Comparison of ENCODE assay signal across 10 mouse cellular contexts in the genomic region with DNA sequence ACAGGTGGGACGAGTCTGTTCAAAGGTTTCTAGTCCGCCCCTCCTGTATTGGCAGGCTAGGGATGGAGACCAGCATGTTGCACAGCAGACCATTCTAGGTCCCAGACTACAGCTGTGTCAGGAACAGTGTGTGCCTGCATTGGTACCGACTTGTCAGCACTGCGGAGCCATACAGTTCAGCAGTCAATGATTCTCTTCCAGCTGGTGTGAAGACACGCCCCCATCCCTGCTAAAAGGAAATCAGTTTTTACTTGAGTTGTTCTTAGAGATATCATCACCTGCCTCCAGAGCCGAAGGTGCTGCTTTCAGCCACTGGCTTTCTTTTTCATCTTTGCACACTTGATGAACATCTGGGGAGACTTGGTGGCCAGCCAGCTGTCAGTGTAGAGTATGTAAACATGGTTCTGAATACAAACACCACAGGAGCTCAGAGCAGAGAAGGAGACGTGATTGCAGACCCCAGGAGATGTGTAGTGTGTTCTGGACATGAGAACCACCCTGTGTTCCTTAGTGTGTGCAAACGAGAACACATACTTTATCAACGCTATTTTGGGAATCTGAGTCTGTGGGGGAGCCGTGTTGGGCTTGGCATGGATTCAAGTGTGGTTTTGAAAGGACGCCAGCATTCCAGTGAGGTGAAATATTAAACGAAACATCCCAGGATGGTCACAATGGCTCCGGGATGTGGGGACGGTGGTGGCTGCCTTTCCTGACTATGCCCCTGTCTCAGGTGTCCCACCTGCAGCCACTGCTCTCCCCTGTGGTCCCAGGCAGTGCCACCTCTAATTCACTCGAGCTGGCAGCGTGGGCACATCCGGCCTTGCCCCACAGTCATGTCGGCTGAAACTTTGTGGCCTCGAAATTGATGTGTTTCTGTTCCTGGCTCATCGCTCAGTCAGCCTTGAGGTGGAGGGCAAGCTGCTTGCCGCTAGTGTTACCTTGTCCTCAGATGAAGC. TPM values are rescaled to one million over a fixed set of nuclear protein-coding genes. Genes with fewer than 3 reads are reported as not detected.
A peak's percentile ranks its signal among the peaks of the same experiment; 100 is the strongest.
DNase-seq lines count a peak whose midpoint lies in the region; ATAC-seq and TF ChIP-seq lines count a peak whose summit lies in the region.
"Had no signal": no experiment of that assay in that cellular context is flagged by ENCODE, and none has a peak within 500 bp of the region (broad histone marks: within the 10 kb centered on the region; RNA-seq: fewer than 3 reads in every experiment).

No protein-coding gene starts in this region.

- no peaks in the 10 kb centered on the region for H3K27me3 ChIP-seq in heart, embryonic 16.5 days (ENCODE audit: control insufficient read depth, insufficient read depth, low read length)
- H3K27me3 ChIP-seq in liver, postnatal 0 days (ENCODE audit: insufficient read depth, low read length): no peaks in the 10 kb centered on the region
- H3K27me3 ChIP-seq: embryonic facial prominence, embryonic 12.5 days; liver, embryonic 13.5 days had no signal

- H3K9ac ChIP-seq in heart, embryonic 16.5 days (ENCODE audit: low read length): peak overlapping the region; percentile 37
- H3K9ac ChIP-seq in liver, postnatal 0 days (replicated peaks): no peak overlapping the region
- H3K9ac ChIP-seq: embryonic facial prominence, embryonic 12.5 days; liver, embryonic 13.5 days had no signal

- peak; percentile 79 for ATAC-seq in heart, embryonic 16.5 days (replicated peaks; ENCODE audit: extremely low read depth, insufficient read depth, low FRiP score)
- ATAC-seq in liver, postnatal 0 days: peak; percentile 48

- no peak for TF ChIP-seq EP300 in liver, postnatal 0 days (IDR thresholded peaks at IDR 0.05; ENCODE audit: low read depth)

- peaks cover 32% of the 10 kb centered on the region for H3K36me3 ChIP-seq in heart, embryonic 16.5 days (ENCODE audit: control insufficient read depth, insufficient read depth)
- peaks cover 35% of the 10 kb centered on the region for H3K36me3 ChIP-seq in liver, postnatal 0 days (replicated peaks; ENCODE audit: insufficient read depth, low read length)

- WGBS in heart, embryonic 16.5 days: 32% methylated on average over 21 of the region's 21 CpGs
- WGBS in liver, postnatal 0 days (ENCODE audit: insufficient replicate concordance): 65% methylated on average over 21 of the region's 21 CpGs

- peak overlapping the region; percentile 42 for H3K4me2 ChIP-seq in heart, embryonic 16.5 days (ENCODE audit: low read depth, low read length)
- peak overlapping the region; percentile 33; the same call in 1 of the 2 replicates for H3K4me2 ChIP-seq in liver, postnatal 0 days (ENCODE audit: low read depth, low read length)
- H3K4me2 ChIP-seq: embryonic facial prominence, embryonic 12.5 days; liver, embryonic 13.5 days had no signal

- DNase-seq in urinary bladder, postnatal 14 days (ENCODE audit: low spot score): peak; percentile 40
- no peak for DNase-seq in urinary bladder, postnatal 10 days (ENCODE audit: low spot score)
- peak; percentile 67 for DNase-seq in liver, postnatal 0 days
- no peak for DNase-seq in embryo, embryonic 11 days
- DNase-seq in left cerebral cortex, postnatal 4 days: no peak
- DNase-seq in left cerebral cortex, adult 8-10 months (ENCODE audit: low spot score in 2 of 2): no peak
- no peak for DNase-seq in embryo, embryonic 10 days (ENCODE audit: low spot score)
- DNase-seq: liver, embryonic 13.5 days had no signal

- H3K27ac ChIP-seq in heart, embryonic 16.5 days (ENCODE audit: low read length): peak overlapping the region; percentile 97
- H3K27ac ChIP-seq in liver, postnatal 0 days (ENCODE audit: low read depth): no peak overlapping the region
- H3K27ac ChIP-seq: embryonic facial prominence, embryonic 12.5 days; liver, embryonic 13.5 days had no signal

- peaks cover 43% of the 10 kb centered on the region for H3K4me1 ChIP-seq in heart, embryonic 16.5 days (ENCODE audit: control insufficient read depth, insufficient read depth, low read length)
- no peaks in the 10 kb centered on the region for H3K4me1 ChIP-seq in liver, postnatal 0 days (ENCODE audit: insufficient read depth)
- H3K4me1 ChIP-seq: liver, embryonic 13.5 days had no signal

- H3K4me3 ChIP-seq in heart, embryonic 16.5 days (ENCODE audit: low read length): no peak overlapping the region
- no peak overlapping the region for H3K4me3 ChIP-seq in liver, postnatal 0 days (ENCODE audit: low read depth, low read length)
- H3K4me3 ChIP-seq: embryonic facial prominence, embryonic 12.5 days; liver, embryonic 13.5 days had no signal

- H3K9me3 ChIP-seq in heart, embryonic 16.5 days (replicated peaks; ENCODE audit: control insufficient read depth, low read length): no peaks in the 10 kb centered on the region
- H3K9me3 ChIP-seq in liver, postnatal 0 days (ENCODE audit: low read length): no peaks in the 10 kb centered on the region
- H3K9me3 ChIP-seq: embryonic facial prominence, embryonic 12.5 days; liver, embryonic 13.5 days had no signal

- intact Hi-C loops in left cerebral cortex, postnatal 4 days (cut with DNase I): loop anchor here (10.0 kb wide), 1 partner anchor 285 kb away; no protein-coding TSS in a partner anchor

- TF ChIP-seq CTCF in liver, postnatal 0 days (IDR thresholded peaks at IDR 0.05; ENCODE audit: low read depth): no peak

RNA-seq across cellular contexts. Expression of gene Smarcal1, which starts 16.4 kb away (rescaled TPM):
- polyA plus RNA-seq in heart, embryonic 16.5 days (2015; fragmentation: Nextera tagmentation; extraction: Ambion mirVana): 20.0 and 20.5 TPM in 2 replicates
- polyA plus RNA-seq in liver, postnatal 0 days (2015; fragmentation: Nextera tagmentation; extraction: Ambion mirVana): 3.0 and 3.5 TPM in 2 replicates
- 10 to 100 TPM; 46.8 to 50.9 TPM for total RNA-seq in left cerebral cortex, postnatal 4 days (2021)
- total RNA-seq in left cerebral cortex, adult 8-10 months (2022): 10 to 100 TPM; 60.7 to 79.0 (median 68.4) TPM

Comparison
In these comparisons a context has a peak if more than half of its experiments do, and no peak if none do; other contexts are left out.
1. DNase-seq: peak in urinary bladder, postnatal 14 days (single experiment) and liver, postnatal 0 days (single experiment); none in urinary bladder, postnatal 10 days (single experiment), embryo, embryonic 11 days (single experiment), left cerebral cortex, postnatal 4 days (single experiment), left cerebral cortex, adult 8-10 months (0 of 2) and embryo, embryonic 10 days (single experiment).